Mouse (Mus musculus): ENCODE results near the gene Bri3. TPM values are rescaled to one million over a fixed set of nuclear protein-coding genes. Genes with fewer than 3 reads are reported as not detected.

The Bri3 gene
- polyA plus RNA-seq, 1 experiment from 2014 or later = 123 TPM

GRCm38 (mm10) chr5:144263496-144263895, 19.3 kb downstream of the Bri3 start:
- no peaks in the 10 kb centered on the region for H3K27me3 ChIP-seq (ENCODE audit: control insufficient read depth, insufficient read depth, low read length)
- DNase-seq (ENCODE audit: low spot score) = no peak
- 90% methylated on average over 13 of the region's 13 CpGs for WGBS

DNA sequence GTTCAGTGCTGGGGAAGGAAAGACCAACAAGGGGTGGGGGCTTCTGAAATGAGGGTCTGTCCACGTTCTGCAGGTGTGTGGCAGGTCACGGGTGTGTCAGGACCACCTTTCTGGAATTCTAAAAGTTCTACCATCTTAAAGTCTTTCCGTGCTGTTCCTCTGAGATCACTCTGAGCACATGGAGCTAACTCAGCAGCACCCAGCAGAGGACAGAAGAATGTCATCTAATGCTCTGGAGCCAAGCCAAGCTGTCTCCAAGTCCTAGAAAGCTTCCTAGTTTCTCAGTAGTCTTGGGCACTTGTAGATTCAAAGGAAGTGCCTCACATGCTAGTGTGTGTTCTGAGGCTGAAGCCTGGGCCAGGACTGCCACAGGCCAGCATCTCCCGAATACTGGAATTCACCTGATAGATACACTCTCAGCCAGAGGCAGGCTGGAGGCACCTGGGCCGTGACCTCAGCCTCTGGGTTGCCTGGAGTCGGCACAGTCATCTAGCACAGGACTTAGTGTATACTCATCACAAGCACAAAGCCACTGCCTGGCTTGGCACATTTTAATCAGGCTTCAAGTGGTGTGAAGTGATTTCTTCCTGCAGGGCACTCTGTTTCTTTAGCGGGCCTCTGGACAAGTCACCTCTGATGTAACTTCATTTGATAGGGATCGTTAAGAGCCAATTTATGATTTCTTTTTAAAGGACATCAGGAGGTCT, 23.5 kb downstream of the Bri3 start:
- H3K4me1 ChIP-seq (replicated peaks; ENCODE audit: control insufficient read depth, insufficient read depth, low read length) = no peaks in the 10 kb centered on the region
- peaks cover 31% of the 10 kb centered on the region for H3K36me3 ChIP-seq (replicated peaks; ENCODE audit: control insufficient read depth, insufficient read depth)
- WGBS = 77% methylated on average over 8 of the region's 8 CpGs
- no peak overlapping the region for H3K9ac ChIP-seq
- H3K4me3 ChIP-seq (replicated peaks; ENCODE audit: low read length) = no peak overlapping the region
- ATAC-seq (ENCODE audit: low FRiP score) = no peak
- H3K4me2 ChIP-seq (replicated peaks) = no peak overlapping the region
- H3K27me3 ChIP-seq (ENCODE audit: control insufficient read depth, insufficient read depth, low read length) = no peaks in the 10 kb centered on the region
- H3K9me3 ChIP-seq (ENCODE audit: control insufficient read depth, low read length) = no peaks in the 10 kb centered on the region
- H3K27ac ChIP-seq = no peak overlapping the region
- no peak for DNase-seq (ENCODE audit: low spot score)

More at GRCm38 (mm10) chr5:144263496-144263895, 19.3 kb downstream of the Bri3 start:
- Histone ChIP-seq H3K9ac (no peak overlapping the region), H3K4me1 (replicated peaks; ENCODE audit: control insufficient read depth, insufficient read depth, low read length) (peaks cover 12% of the 10 kb centered on the region), H3K36me3 (replicated peaks; ENCODE audit: control insufficient read depth, insufficient read depth) (peaks cover 56% of the 10 kb centered on the region), H3K9me3 (ENCODE audit: control insufficient read depth, low read length) (no peaks in the 10 kb centered on the region), H3K27ac (no peak overlapping the region), H3K4me2 (replicated peaks) (no peak overlapping the region), H3K4me3 (replicated peaks; ENCODE audit: low read length) (no peak overlapping the region)
- no peak for ATAC-seq (ENCODE audit: low FRiP score)

DNA sequence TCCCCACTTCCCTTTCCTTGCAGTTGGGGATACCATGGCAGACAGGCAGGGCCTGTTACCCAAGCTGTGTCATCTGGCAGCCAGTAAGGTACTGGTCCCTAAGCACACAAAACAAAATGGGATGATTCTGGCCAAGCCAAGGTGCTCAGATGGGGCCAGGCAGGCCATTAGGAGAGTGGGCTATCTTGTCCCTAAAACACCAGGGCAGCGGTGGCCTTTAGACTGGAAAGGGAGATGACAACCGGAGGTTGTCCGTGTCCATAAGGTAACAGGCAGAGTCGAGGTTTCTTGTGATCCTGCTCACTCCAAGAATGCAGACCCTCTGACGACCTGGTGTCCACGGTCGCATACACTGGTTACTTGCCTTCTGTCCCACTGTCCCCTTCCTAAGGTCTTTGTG, 25.7 kb downstream of the Bri3 start:
- Histone ChIP-seq H3K27me3 (ENCODE audit: control insufficient read depth, insufficient read depth, low read length) (no peaks in the 10 kb centered on the region), H3K4me3 (replicated peaks; ENCODE audit: low read length) (no peak overlapping the region), H3K4me2 (replicated peaks) (no peak overlapping the region), H3K36me3 (replicated peaks; ENCODE audit: control insufficient read depth, insufficient read depth) (peaks cover 17% of the 10 kb centered on the region), H3K4me1 (replicated peaks; ENCODE audit: control insufficient read depth, insufficient read depth, low read length) (no peaks in the 10 kb centered on the region), H3K27ac (no peak overlapping the region), H3K9ac (no peak overlapping the region), H3K9me3 (ENCODE audit: control insufficient read depth, low read length) (no peaks in the 10 kb centered on the region)
- DNase-seq (ENCODE audit: low spot score) (no peak), ATAC-seq (ENCODE audit: low FRiP score) (no peak)
- WGBS = 96% methylated on average over 7 of the region's 7 CpGs

GRCm38 (mm10) chr5:144270420-144270819, 26.2 kb downstream of the Bri3 start:
- Histone ChIP-seq H3K4me3 (replicated peaks; ENCODE audit: low read length) (no peak overlapping the region), H3K36me3 (replicated peaks; ENCODE audit: control insufficient read depth, insufficient read depth) (peaks cover 13% of the 10 kb centered on the region), H3K9ac (no peak overlapping the region), H3K27me3 (ENCODE audit: control insufficient read depth, insufficient read depth, low read length) (no peaks in the 10 kb centered on the region), H3K9me3 (ENCODE audit: control insufficient read depth, low read length) (no peaks in the 10 kb centered on the region), H3K4me1 (replicated peaks; ENCODE audit: control insufficient read depth, insufficient read depth, low read length) (no peaks in the 10 kb centered on the region), H3K4me2 (replicated peaks) (no peak overlapping the region), H3K27ac (no peak overlapping the region)
- no peak for DNase-seq (ENCODE audit: low spot score)
- WGBS = 92% methylated on average over 8 of the region's 8 CpGs
- ATAC-seq (ENCODE audit: low FRiP score) = no peak

DNA sequence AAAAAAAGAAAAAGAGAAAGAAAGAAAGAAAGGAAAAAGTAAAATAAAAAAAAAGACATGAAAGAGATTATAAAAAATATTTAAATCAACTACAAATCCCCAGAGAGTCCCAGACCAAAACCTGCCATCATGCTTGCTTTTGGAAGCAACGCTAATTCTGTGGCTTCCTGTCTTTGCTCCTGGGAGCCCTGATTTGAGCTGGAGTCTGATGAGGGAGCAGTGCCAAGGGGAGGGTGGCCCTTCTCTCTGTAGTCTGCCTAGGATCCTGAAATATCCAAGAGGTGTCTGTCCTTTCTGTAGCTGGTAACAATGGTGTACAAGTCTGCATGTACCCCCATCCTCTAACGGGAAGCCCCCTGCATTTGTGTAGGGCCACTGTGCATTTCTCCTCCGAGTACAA, 26.9 kb downstream of the Bri3 start:
- ATAC-seq (ENCODE audit: low FRiP score) = no peak
- Histone ChIP-seq H3K36me3 (replicated peaks; ENCODE audit: control insufficient read depth, insufficient read depth) (peaks cover 11% of the 10 kb centered on the region), H3K9ac (no peak overlapping the region), H3K4me1 (replicated peaks; ENCODE audit: control insufficient read depth, insufficient read depth, low read length) (no peaks in the 10 kb centered on the region), H3K9me3 (ENCODE audit: control insufficient read depth, low read length) (no peaks in the 10 kb centered on the region), H3K4me2 (replicated peaks) (no peak overlapping the region), H3K4me3 (replicated peaks; ENCODE audit: low read length) (no peak overlapping the region), H3K27me3 (ENCODE audit: control insufficient read depth, insufficient read depth, low read length) (no peaks in the 10 kb centered on the region), H3K27ac (no peak overlapping the region)
- no peak for DNase-seq (ENCODE audit: low spot score)
- 75% methylated on average over 3 of the region's 3 CpGs for WGBS

GRCm38 (mm10) chr5:144271772-144272171, 27.5 kb downstream of the Bri3 start:
- Histone ChIP-seq H3K27me3 (ENCODE audit: control insufficient read depth, insufficient read depth, low read length) (no peaks in the 10 kb centered on the region), H3K4me3 (replicated peaks; ENCODE audit: low read length) (no peak overlapping the region), H3K36me3 (replicated peaks; ENCODE audit: control insufficient read depth, insufficient read depth) (peaks cover 4% of the 10 kb centered on the region), H3K4me1 (replicated peaks; ENCODE audit: control insufficient read depth, insufficient read depth, low read length) (no peaks in the 10 kb centered on the region), H3K4me2 (replicated peaks) (no peak overlapping the region), H3K9ac (no peak overlapping the region), H3K27ac (no peak overlapping the region), H3K9me3 (ENCODE audit: control insufficient read depth, low read length) (no peaks in the 10 kb centered on the region)
- ATAC-seq (ENCODE audit: low FRiP score) (no peak), DNase-seq (ENCODE audit: low spot score) (no peak)
- WGBS = 76% methylated on average over 5 of the region's 5 CpGs

DNA sequence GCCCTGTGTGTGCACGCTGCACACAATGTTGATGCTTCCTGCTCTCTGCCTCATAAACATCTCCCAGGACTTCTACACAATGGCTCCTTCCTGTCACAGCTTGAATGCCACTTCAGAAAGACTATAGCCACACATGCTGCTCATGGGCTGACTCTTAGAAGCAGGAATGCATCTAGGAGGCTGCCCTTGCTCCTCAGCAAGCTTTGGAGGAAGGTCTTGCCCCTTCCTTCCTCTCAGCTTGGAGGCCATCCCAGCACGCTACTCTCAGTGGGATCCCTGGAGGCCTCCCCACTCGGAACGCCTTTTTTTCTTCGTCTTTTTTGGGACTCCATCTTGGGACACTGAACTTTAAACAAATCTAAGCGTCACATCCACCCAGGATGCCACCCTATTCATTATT, 30.7 kb downstream of the Bri3 start:
- ATAC-seq (ENCODE audit: low FRiP score) = no peak
- peaks cover 10% of the 10 kb centered on the region for H3K36me3 ChIP-seq (replicated peaks; ENCODE audit: control insufficient read depth, insufficient read depth)
- H3K9ac ChIP-seq = no peak overlapping the region
- H3K4me3 ChIP-seq (replicated peaks; ENCODE audit: low read length) = no peak overlapping the region
- DNase-seq (ENCODE audit: low spot score) = no peak
- H3K4me1 ChIP-seq (replicated peaks; ENCODE audit: control insufficient read depth, insufficient read depth, low read length) = no peaks in the 10 kb centered on the region
- WGBS = 56% methylated on average over 6 of the region's 6 CpGs
- H3K9me3 ChIP-seq (ENCODE audit: control insufficient read depth, low read length) = no peaks in the 10 kb centered on the region
- H3K27ac ChIP-seq = no peak overlapping the region; the same call in 1 of the 2 replicates
- no peaks in the 10 kb centered on the region for H3K27me3 ChIP-seq (ENCODE audit: control insufficient read depth, insufficient read depth, low read length)
- no peak overlapping the region for H3K4me2 ChIP-seq (replicated peaks)

- Histone ChIP-seq H3K27ac (no peak overlapping the region), H3K4me2 (replicated peaks) (no peak overlapping the region), H3K36me3 (replicated peaks; ENCODE audit: control insufficient read depth, insufficient read depth) (peaks cover 13% of the 10 kb centered on the region), H3K27me3 (ENCODE audit: control insufficient read depth, insufficient read depth, low read length) (no peaks in the 10 kb centered on the region), H3K9me3 (ENCODE audit: control insufficient read depth, low read length) (no peaks in the 10 kb centered on the region), H3K4me3 (replicated peaks; ENCODE audit: low read length) (no peak overlapping the region), H3K9ac (no peak overlapping the region), H3K4me1 (replicated peaks; ENCODE audit: control insufficient read depth, insufficient read depth, low read length) (no peaks in the 10 kb centered on the region)
- DNase-seq (ENCODE audit: low spot score) = no peak
- ATAC-seq (ENCODE audit: low FRiP score) = no peak
- 80% methylated on average over 17 of the region's 17 CpGs for WGBS
Measured at GRCm38 (mm10) chr5:144276898-144277630, 32.8 kb downstream of the Bri3 start.

- H3K27me3 ChIP-seq (ENCODE audit: control insufficient read depth, insufficient read depth, low read length) = no peaks in the 10 kb centered on the region
- 88% methylated on average over 11 of the region's 13 CpGs for WGBS
- ATAC-seq (ENCODE audit: low FRiP score) = no peak
- no peak overlapping the region for H3K9ac ChIP-seq
- H3K36me3 ChIP-seq (replicated peaks; ENCODE audit: control insufficient read depth, insufficient read depth) = peaks cover 13% of the 10 kb centered on the region
- DNase-seq (ENCODE audit: low spot score) = no peak
- no peak overlapping the region for H3K4me3 ChIP-seq (replicated peaks; ENCODE audit: low read length)
- no peak overlapping the region for H3K27ac ChIP-seq
- no peaks in the 10 kb centered on the region for H3K9me3 ChIP-seq (ENCODE audit: control insufficient read depth, low read length)
- no peak overlapping the region for H3K4me2 ChIP-seq (replicated peaks)
- no peaks in the 10 kb centered on the region for H3K4me1 ChIP-seq (replicated peaks; ENCODE audit: control insufficient read depth, insufficient read depth, low read length)
Measured at GRCm38 (mm10) chr5:144278374-144278960, 34.2 kb downstream of the Bri3 start.
